Mouse (Mus musculus) thymus, adult 2 months (tissue): ENCODE data around the gene Copz1. TPM values are rescaled to one million over a fixed set of nuclear protein-coding genes. Genes with fewer than 3 reads are reported as not detected.

Source experiments
- DNase-seq: peaks from one replicate; pipeline ENCODE4 v3.0.0; 2021
- H3K27ac ChIP-seq: fragments of 200-500 bp; 2 replicates; pipeline ENCODE4 v1.5.1; 2012; ENCODE audit warnings: low read length, control low read depth; ENCODE audit not compliant: control insufficient read depth, insufficient read depth
- H3K27me3 ChIP-seq: fragments of 200-500 bp; 2 replicates; pipeline ENCODE4 v1.6.1; 2012; ENCODE audit warnings: mild to moderate bottlenecking, low read length, moderate library complexity, mixed read lengths; ENCODE audit not compliant: control insufficient read depth, insufficient read depth
- H3K36me3 ChIP-seq: fragments of 200-500 bp; 2 replicates; pipeline ENCODE4 v1.6.1; 2012; ENCODE audit warnings: mild to moderate bottlenecking, low read length, moderate library complexity; ENCODE audit not compliant: control insufficient read depth, insufficient read depth
- H3K4me1 ChIP-seq: fragments of 200-500 bp; replicated peaks from 2 replicates; pipeline ENCODE4 v1.6.1; 2012; ENCODE audit warnings: low read length; ENCODE audit not compliant: control insufficient read depth, insufficient read depth
- H3K4me3 ChIP-seq: fragments of 200-500 bp; 2 replicates; pipeline ENCODE4 v1.5.1; 2012; ENCODE audit warnings: mild to moderate bottlenecking, low read length, control low read depth, moderate library complexity; ENCODE audit not compliant: control insufficient read depth, insufficient read depth
- CTCF ChIP-seq: fragments of 200-500 bp; IDR thresholded peaks from 2 replicates; pipeline ENCODE4 v1.5.1; 2012; ENCODE audit warnings: mild to moderate bottlenecking, control low read depth, low read length, moderate library complexity, borderline replicate concordance; ENCODE audit not compliant: control insufficient read depth, poor library complexity, insufficient read depth; ENCODE audit errors: extremely low read depth
- POLR2A ChIP-seq: fragments of 200-500 bp; IDR thresholded peaks from 2 replicates; pipeline ENCODE4 v1.6.1; 2012; ENCODE audit warnings: mild to moderate bottlenecking, low read length, control low read depth, moderate library complexity; ENCODE audit not compliant: control insufficient read depth, poor library complexity, insufficient read depth; ENCODE audit errors: extremely low read depth
- WGBS: fragments of 180-500 bp; shearing (Covaris S2); methylation state at CpG from one replicate; pipeline ENCODE4 v1.1.7; 2018; 5-methylcytosine and 5-hydroxymethylcytosine counted together
- polyA plus RNA-seq: library from polyadenylated mRNA; depleted of rRNA; stranded (reverse); fragments of >200 nt; gene quantifications from 2 replicates; pipeline ENCODE4 v1.2.3, GENCODE M21; 2012; rRNA removed

Copz1 gene
- polyA plus RNA-seq, result 106 and 124 TPM in 2 replicates

DNA sequence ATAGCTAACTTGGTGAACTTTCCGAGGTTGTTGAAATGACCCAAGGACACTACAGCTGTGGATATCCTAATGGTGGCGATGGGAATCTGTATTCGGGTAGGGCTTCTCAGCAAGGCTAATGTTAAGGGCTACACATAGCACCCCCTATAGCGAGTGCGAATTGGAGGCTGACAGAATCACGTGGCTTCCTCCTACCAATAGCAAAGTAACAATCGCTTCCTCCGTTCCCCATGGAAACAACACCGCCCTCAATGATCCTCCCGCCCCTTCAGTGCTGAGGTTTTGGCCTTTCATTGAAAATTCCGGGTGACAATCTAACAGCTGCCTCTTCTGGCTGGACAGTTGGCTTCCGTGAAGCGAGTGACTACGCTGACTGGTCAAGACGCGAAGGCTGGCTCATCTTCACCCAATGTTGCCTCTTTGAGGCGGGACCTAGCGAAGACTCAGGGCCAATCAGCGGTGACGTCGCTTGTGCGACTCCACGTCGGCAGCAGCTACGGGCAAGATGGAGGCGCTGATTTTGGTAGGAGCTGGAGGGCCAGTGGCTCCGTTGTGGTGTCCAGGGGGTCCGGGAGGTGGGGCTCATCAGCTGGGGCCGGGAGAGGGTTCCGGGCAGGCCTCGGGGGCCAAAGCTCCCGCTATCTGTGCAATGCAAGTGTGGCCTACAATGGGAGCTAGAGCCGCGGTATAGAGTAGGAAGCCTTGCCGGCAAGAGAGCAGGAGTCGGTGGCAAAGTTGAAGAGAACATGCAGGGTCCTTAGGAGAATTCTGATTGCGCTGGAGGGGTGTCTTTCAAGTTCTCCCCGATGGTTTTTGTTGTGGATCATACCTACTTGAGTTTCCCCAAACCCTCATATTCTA, at the start of gene Copz1:
Copz1 (plus strand) TSS at position 296 of the 861 bp plus-strand sequence.
- no peaks in the 10 kb centered on the region for H3K36me3 ChIP-seq
- H3K4me1 ChIP-seq, result 0 out of 2 replicates have a peak, but pooled peaks cover 3% of the 10 kb centered on the region
- under 1% methylated on average over 38 of the region's 38 CpGs for WGBS
- H3K4me3 ChIP-seq, result peak within 1 kb of the TSS; percentile 73
- peak; percentile 92 for DNase-seq
- H3K27ac ChIP-seq, result no peak within 1 kb of the TSS
- peak; percentile 87 for TF ChIP-seq POLR2A
- 0 out of 2 replicates have a peak, but pooled peaks have one; percentile 43 for TF ChIP-seq CTCF
- no peaks in the 10 kb centered on the region for H3K27me3 ChIP-seq

DNA sequence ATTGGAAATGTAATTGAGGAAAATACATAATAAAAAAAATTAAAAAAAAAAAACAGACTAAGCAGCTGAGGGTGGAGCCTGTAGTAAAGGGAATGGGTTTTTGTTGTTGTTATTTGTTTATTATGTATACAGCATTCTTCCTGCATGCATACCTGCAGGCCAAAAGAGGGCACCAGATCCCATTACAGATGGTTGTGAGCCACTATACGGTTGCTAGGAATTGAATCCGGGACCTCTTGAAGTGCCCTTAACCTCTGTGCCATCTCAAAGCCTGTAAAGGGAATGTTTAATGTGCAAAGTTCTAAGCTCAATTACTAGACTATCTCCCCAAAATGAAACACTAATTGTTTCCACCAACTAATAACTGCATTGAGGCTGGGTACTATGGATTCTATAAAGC, 48.4 kb upstream of the Copz1 start:
- Histone ChIP-seq H3K27me3 (no peaks in the 10 kb centered on the region), H3K27ac (no peak overlapping the region), H3K4me3 (no peak overlapping the region), H3K4me1 (no peaks in the 10 kb centered on the region), H3K36me3 (no peaks in the 10 kb centered on the region)
- TF ChIP-seq POLR2A (no peak), CTCF (no peak)
- WGBS, result 98% methylated on average over 2 of the region's 2 CpGs
- no peak for DNase-seq

DNA sequence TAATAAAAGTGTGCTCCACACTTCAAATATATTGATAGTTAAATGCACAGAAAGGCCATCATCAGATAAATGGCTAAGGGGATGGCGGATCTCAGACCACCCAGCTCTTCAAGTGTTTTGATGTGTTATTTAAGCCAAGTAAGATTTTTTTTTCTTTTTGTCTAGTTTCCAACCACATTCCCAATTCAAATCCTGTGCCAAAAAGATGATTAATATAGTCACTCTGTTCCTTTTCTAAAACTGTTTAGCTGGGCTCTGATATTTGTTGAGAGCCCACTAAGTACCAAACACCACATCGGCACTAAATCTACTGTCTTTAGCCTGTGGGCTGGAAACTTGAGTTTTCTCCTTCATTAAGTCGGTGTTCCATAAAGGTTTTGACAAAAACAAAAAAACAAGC, 45.5 kb upstream of the Copz1 start:
- Histone ChIP-seq H3K27ac (no peak overlapping the region), H3K27me3 (no peaks in the 10 kb centered on the region), H3K4me1 (no peaks in the 10 kb centered on the region), H3K36me3 (no peaks in the 10 kb centered on the region), H3K4me3 (no peak overlapping the region)
- DNase-seq, result no peak
- TF ChIP-seq CTCF (no peak), POLR2A (no peak)
- 93% methylated on average over 3 of the region's 3 CpGs for WGBS

GRCm38 (mm10) chr15:103227572-103227971, 44.9 kb upstream of the Copz1 start:
- H3K27me3 ChIP-seq, result no peaks in the 10 kb centered on the region
- TF ChIP-seq CTCF, result no peak
- TF ChIP-seq POLR2A, result no peak
- no peak overlapping the region for H3K27ac ChIP-seq
- no peaks in the 10 kb centered on the region for H3K4me1 ChIP-seq
- WGBS, result 92% methylated on average over 2 of the region's 2 CpGs
- no peak for DNase-seq
- H3K4me3 ChIP-seq, result no peak overlapping the region
- H3K36me3 ChIP-seq, result no peaks in the 10 kb centered on the region

- no peaks in the 10 kb centered on the region for H3K27me3 ChIP-seq
- H3K4me3 ChIP-seq, result no peak overlapping the region
- DNase-seq, result no peak
- H3K27ac ChIP-seq, result no peak overlapping the region
- TF ChIP-seq CTCF (no peak), POLR2A (no peak)
- WGBS, result 85% methylated on average over 2 of the region's 2 CpGs
- no peaks in the 10 kb centered on the region for H3K4me1 ChIP-seq
- H3K36me3 ChIP-seq, result no peaks in the 10 kb centered on the region
These were observed 43.6 kb upstream of the Copz1 start for GRCm38 (mm10) chr15:103228904-103229303.

GRCm38 (mm10) chr15:103233119-103233518, 39.4 kb upstream of the Copz1 start:
- Histone ChIP-seq H3K4me3 (no peak overlapping the region), H3K27ac (no peak overlapping the region), H3K27me3 (no peaks in the 10 kb centered on the region), H3K4me1 (no peaks in the 10 kb centered on the region), H3K36me3 (no peaks in the 10 kb centered on the region)
- TF ChIP-seq CTCF (no peak), POLR2A (no peak)
- DNase-seq, result no peak
- 95% methylated on average over 2 of the region's 2 CpGs for WGBS

- no peak overlapping the region for H3K27ac ChIP-seq
- peaks cover 4% of the 10 kb centered on the region for H3K4me1 ChIP-seq
- no peak for TF ChIP-seq CTCF
- TF ChIP-seq POLR2A, result no peak
- 85% methylated on average over 7 of the region's 7 CpGs for WGBS
- no peak overlapping the region for H3K4me3 ChIP-seq
- no peak for DNase-seq
- H3K27me3 ChIP-seq, result no peaks in the 10 kb centered on the region
- peaks cover 11% of the 10 kb centered on the region for H3K36me3 ChIP-seq
These were observed 35.2 kb upstream of the Copz1 start for GRCm38 (mm10) chr15:103237295-103237694.
